11 mouse cellular contexts compared by ENCODE assay signal in the genomic region with DNA sequence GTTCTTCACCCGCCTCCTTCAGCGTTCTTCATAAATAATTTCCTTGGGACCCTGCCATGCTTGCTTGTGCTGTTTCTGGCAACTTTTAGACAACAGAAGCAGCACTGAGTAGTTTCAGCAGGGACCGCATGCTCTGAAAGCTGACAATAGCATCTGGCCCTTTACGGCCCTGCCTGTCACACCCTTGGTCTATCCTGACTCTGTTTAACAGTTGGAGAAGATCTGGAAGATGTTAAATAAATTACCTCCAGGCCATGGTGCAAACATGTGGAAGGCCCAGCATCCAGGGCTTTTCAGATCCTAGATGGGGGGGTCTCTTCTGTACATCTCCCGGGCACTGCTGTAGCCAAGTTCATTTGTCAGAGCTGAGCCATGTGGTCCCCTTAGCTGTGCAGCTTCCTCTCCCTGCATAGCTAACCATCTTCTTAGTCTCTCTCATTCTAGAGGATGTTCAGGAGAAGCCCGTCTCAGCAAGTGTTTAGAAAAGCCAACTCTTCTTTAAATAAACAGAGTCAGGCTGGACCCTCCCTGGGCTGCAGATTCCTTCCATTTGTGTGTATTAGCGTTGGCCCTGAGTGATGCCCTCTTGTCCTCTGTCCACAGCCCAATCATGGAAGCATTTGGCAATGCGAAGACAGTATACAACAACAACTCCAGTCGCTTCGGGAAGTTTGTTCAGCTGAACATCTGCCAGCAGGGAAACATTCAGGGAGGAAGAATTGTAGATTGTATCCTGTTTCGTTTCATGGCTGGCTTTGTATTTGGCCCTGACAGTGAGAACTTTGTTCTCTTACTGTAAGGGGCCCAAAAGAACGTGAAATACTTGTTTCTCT.
DNase-seq lines count a peak whose midpoint lies in the region; ATAC-seq and TF ChIP-seq lines count a peak whose summit lies in the region.
"Had no signal": no experiment of that assay in that cellular context is flagged by ENCODE, and none has a peak within 500 bp of the region (broad histone marks: within the 10 kb centered on the region; RNA-seq: fewer than 3 reads in every experiment).

No protein-coding gene starts in this region.

- H3K27ac ChIP-seq in forebrain, embryonic 16.5 days (ENCODE audit: low read length): no peak overlapping the region
- H3K27ac ChIP-seq in forebrain, embryonic 15.5 days (replicated peaks): no peak overlapping the region
- H3K27ac ChIP-seq in liver, adult 2 months (replicated peaks; ENCODE audit: insufficient read depth, low read depth, low read length): peak overlapping the region; percentile 39
- H3K27ac ChIP-seq in liver, embryonic 11.5 days (ENCODE audit: low read depth, low read length): no peak overlapping the region
- H3K27ac ChIP-seq in lung, embryonic 14.5 days (ENCODE audit: low read depth): 0 out of 2 replicates have a peak overlapping the region, but pooled peaks have one; percentile 28
- peak overlapping the region; percentile 63 for H3K27ac ChIP-seq in stomach, embryonic 15.5 days
- H3K27ac ChIP-seq: liver, embryonic 13.5 days had no signal

- H3K27me3 ChIP-seq in forebrain, embryonic 16.5 days (replicated peaks; ENCODE audit: control insufficient read depth, insufficient read depth, low read length): no peaks in the 10 kb centered on the region
- no peaks in the 10 kb centered on the region for H3K27me3 ChIP-seq in forebrain, embryonic 15.5 days
- H3K27me3 ChIP-seq in liver, adult 2 months (ENCODE audit: control insufficient read depth, insufficient read depth, low read length): no peaks in the 10 kb centered on the region
- H3K27me3 ChIP-seq in liver, embryonic 11.5 days (replicated peaks; ENCODE audit: control insufficient read depth, insufficient read depth, low read length): no peaks in the 10 kb centered on the region
- no peaks in the 10 kb centered on the region for H3K27me3 ChIP-seq in lung, embryonic 14.5 days (ENCODE audit: insufficient read depth, low read length)
- H3K27me3 ChIP-seq in stomach, embryonic 15.5 days (replicated peaks): no peaks in the 10 kb centered on the region
- H3K27me3 ChIP-seq: liver, embryonic 13.5 days had no signal

- ATAC-seq in forebrain, embryonic 16.5 days: 0 out of 2 replicates have a peak, but pooled peaks have one; percentile 34
- no peak; the same call in 1 of the 2 replicates for ATAC-seq in forebrain, embryonic 15.5 days (replicated peaks)
- no peak for ATAC-seq in liver, embryonic 11.5 days (replicated peaks; ENCODE audit: low FRiP score)
- peak; percentile 73 for ATAC-seq in lung, embryonic 14.5 days (ENCODE audit: insufficient read depth)
- peak; percentile 69; the same call in 1 of the 2 replicates for ATAC-seq in stomach, embryonic 15.5 days (ENCODE audit: insufficient read depth, low FRiP score, low read depth)

- H3K9ac ChIP-seq in forebrain, embryonic 16.5 days (replicated peaks; ENCODE audit: low read depth, low read length): no peak overlapping the region
- no peak overlapping the region for H3K9ac ChIP-seq in forebrain, embryonic 15.5 days (replicated peaks)
- no peak overlapping the region for H3K9ac ChIP-seq in liver, adult 2 months (ENCODE audit: low read depth, low read length)
- no peak overlapping the region for H3K9ac ChIP-seq in liver, embryonic 11.5 days (ENCODE audit: low read depth, low read length)
- H3K9ac ChIP-seq in lung, embryonic 14.5 days: no peak overlapping the region
- no peak overlapping the region for H3K9ac ChIP-seq in stomach, embryonic 15.5 days
- H3K9ac ChIP-seq: liver, embryonic 13.5 days had no signal

- H3K36me3 ChIP-seq in forebrain, embryonic 16.5 days (ENCODE audit: control insufficient read depth, insufficient read depth): no peaks in the 10 kb centered on the region
- H3K36me3 ChIP-seq in forebrain, embryonic 15.5 days: no peaks in the 10 kb centered on the region
- peaks cover 35% of the 10 kb centered on the region for H3K36me3 ChIP-seq in liver, adult 2 months (ENCODE audit: control insufficient read depth, insufficient read depth, low read length)
- 0 out of 2 replicates have a peak, but pooled peaks cover 3% of the 10 kb centered on the region for H3K36me3 ChIP-seq in liver, embryonic 11.5 days (ENCODE audit: control insufficient read depth, insufficient read depth, low read length)
- peaks cover 69% of the 10 kb centered on the region for H3K36me3 ChIP-seq in lung, embryonic 14.5 days (ENCODE audit: insufficient read depth)
- H3K36me3 ChIP-seq in stomach, embryonic 15.5 days: 0 out of 2 replicates have a peak, but pooled peaks cover 5% of the 10 kb centered on the region

- peaks cover 6% of the 10 kb centered on the region; the same call in 1 of the 2 replicates for H3K79me2 ChIP-seq in liver, adult 2 months (ENCODE audit: control insufficient read depth, insufficient read depth, low read length)

- no peaks in the 10 kb centered on the region for H3K9me3 ChIP-seq in forebrain, embryonic 16.5 days (ENCODE audit: control insufficient read depth, low read length)
- no peaks in the 10 kb centered on the region for H3K9me3 ChIP-seq in forebrain, embryonic 15.5 days
- no peaks in the 10 kb centered on the region for H3K9me3 ChIP-seq in liver, embryonic 11.5 days (ENCODE audit: control insufficient read depth, low read length)
- no peaks in the 10 kb centered on the region for H3K9me3 ChIP-seq in lung, embryonic 14.5 days (ENCODE audit: low read depth, low read length)
- no peaks in the 10 kb centered on the region for H3K9me3 ChIP-seq in stomach, embryonic 15.5 days
- H3K9me3 ChIP-seq: liver, embryonic 13.5 days had no signal

- H3K4me2 ChIP-seq in forebrain, embryonic 16.5 days (ENCODE audit: low read length): no peak overlapping the region
- no peak overlapping the region for H3K4me2 ChIP-seq in forebrain, embryonic 15.5 days (replicated peaks)
- H3K4me2 ChIP-seq in liver, embryonic 11.5 days: no peak overlapping the region
- H3K4me2 ChIP-seq in lung, embryonic 14.5 days: no peak overlapping the region
- H3K4me2 ChIP-seq in stomach, embryonic 15.5 days: no peak overlapping the region
- H3K4me2 ChIP-seq: liver, embryonic 13.5 days had no signal

- WGBS in forebrain, embryonic 16.5 days: 67% methylated on average over 12 of the region's 12 CpGs
- 72% methylated on average over 12 of the region's 12 CpGs for WGBS in forebrain, embryonic 15.5 days
- WGBS in liver, adult 2 months: 40% methylated on average over 12 of the region's 12 CpGs
- 66% methylated on average over 12 of the region's 12 CpGs for WGBS in liver, embryonic 11.5 days
- 36% methylated on average over 12 of the region's 12 CpGs for WGBS in lung, embryonic 14.5 days
- 32% methylated on average over 12 of the region's 12 CpGs for WGBS in stomach, embryonic 15.5 days

- peak; percentile 73 for DNase-seq in liver, adult 2 months (ENCODE audit: extremely low read depth, low read depth, low spot score)
- no peak for DNase-seq in liver, embryonic 11.5 days (ENCODE audit: low spot score)
- peak; percentile 74 for DNase-seq in lung, embryonic 14.5 days
- no peak for DNase-seq in adrenal gland, postnatal 14 days
- no peak for DNase-seq in B cell, adult 2 months
- DNase-seq: adrenal gland, adult 2 months; liver, embryonic 13.5 days; thymus, adult 2 months had no signal

- H3K4me1 ChIP-seq in forebrain, embryonic 16.5 days (replicated peaks; ENCODE audit: control insufficient read depth, insufficient read depth, low read length): peaks cover 6% of the 10 kb centered on the region; the same call in 1 of the 2 replicates
- peaks cover 3% of the 10 kb centered on the region; the same call in 1 of the 2 replicates for H3K4me1 ChIP-seq in forebrain, embryonic 15.5 days
- H3K4me1 ChIP-seq in liver, adult 2 months (ENCODE audit: control insufficient read depth, insufficient read depth, low read length): peaks cover 9% of the 10 kb centered on the region
- no peaks in the 10 kb centered on the region for H3K4me1 ChIP-seq in liver, embryonic 11.5 days (replicated peaks; ENCODE audit: control insufficient read depth, insufficient read depth, low read length)
- H3K4me1 ChIP-seq in lung, embryonic 14.5 days (ENCODE audit: insufficient read depth): 0 out of 2 replicates have a peak, but pooled peaks cover 5% of the 10 kb centered on the region
- peaks cover 4% of the 10 kb centered on the region; the same call in 1 of the 2 replicates for H3K4me1 ChIP-seq in stomach, embryonic 15.5 days
- H3K4me1 ChIP-seq: liver, embryonic 13.5 days had no signal

- no peak overlapping the region for H3K4me3 ChIP-seq in forebrain, embryonic 16.5 days (replicated peaks; ENCODE audit: low read length)
- no peak overlapping the region for H3K4me3 ChIP-seq in forebrain, embryonic 15.5 days
- H3K4me3 ChIP-seq in liver, adult 2 months (ENCODE audit: insufficient read depth, low read depth, low read length): no peak overlapping the region
- H3K4me3 ChIP-seq in liver, embryonic 11.5 days (ENCODE audit: low read depth, low read length): no peak overlapping the region
- no peak overlapping the region for H3K4me3 ChIP-seq in lung, embryonic 14.5 days (ENCODE audit: low read depth, low read length)
- H3K4me3 ChIP-seq in stomach, embryonic 15.5 days (replicated peaks): no peak overlapping the region
- H3K4me3 ChIP-seq: liver, embryonic 13.5 days had no signal

- no peak for TF ChIP-seq CTCF in liver, adult 2 months (IDR thresholded peaks at IDR 0.05; ENCODE audit: low read depth, low read length)
- no peak for TF ChIP-seq CTCF in lung, embryonic 14.5 days (IDR thresholded peaks at IDR 0.05; ENCODE audit: low read depth)

- no peak for TF ChIP-seq POLR2A in liver, adult 2 months (IDR thresholded peaks at IDR 0.05; ENCODE audit: extremely low read depth, insufficient read depth, low read length)

Comparison
In these comparisons a context has a peak if more than half of its experiments do, and no peak if none do; other contexts are left out.
1. ATAC-seq: peak in forebrain, embryonic 16.5 days (single experiment), lung, embryonic 14.5 days (single experiment) and stomach, embryonic 15.5 days (single experiment); none in forebrain, embryonic 15.5 days (single experiment) and liver, embryonic 11.5 days (single experiment).
2. H3K27ac ChIP-seq: peak in liver, adult 2 months (single experiment), lung, embryonic 14.5 days (single experiment) and stomach, embryonic 15.5 days (single experiment); none in forebrain, embryonic 16.5 days (single experiment), forebrain, embryonic 15.5 days (single experiment) and liver, embryonic 11.5 days (single experiment).
3. DNase-seq: peak in liver, adult 2 months (single experiment) and lung, embryonic 14.5 days (single experiment); none in liver, embryonic 11.5 days (single experiment), adrenal gland, postnatal 14 days (single experiment) and B cell, adult 2 months (0 of 2).